Mouse (Mus musculus) kidney, embryonic 16.5 days (tissue): ENCODE data around the gene Trp53bp1. TPM values are rescaled to one million over a fixed set of nuclear protein-coding genes. Genes with fewer than 3 reads are reported as not detected.
A peak's percentile ranks its signal among the peaks of the same experiment; 100 is the strongest.

ENCODE experiments used
- ATAC-seq: fragments of 200-750 bp; cut with Nextera tagmentation; 2 replicates; pipeline ENCODE4 v1.8.0; 2017; ENCODE audit warnings: moderate TSS enrichment; ENCODE audit not compliant: low FRiP score, low TSS enrichment
- H3K27ac ChIP-seq: fragments of 300-500 bp; sonication (generic); 2 replicates; pipeline ENCODE4 v1.5.1; 2014; ENCODE audit warnings: low read length
- H3K27me3 ChIP-seq: fragments of 300-500 bp; sonication (generic); 2 replicates; pipeline ENCODE4 v1.6.1; 2014; ENCODE audit warnings: low read length, control low read depth, mixed read lengths; ENCODE audit not compliant: insufficient read depth
- H3K36me3 ChIP-seq: fragments of 300-500 bp; sonication (generic); 2 replicates; pipeline ENCODE4 v1.6.1; 2014; ENCODE audit warnings: low read length, control low read depth, mixed read lengths; ENCODE audit not compliant: insufficient read depth
- H3K4me1 ChIP-seq: fragments of 300-500 bp; sonication (generic); 2 replicates; pipeline ENCODE4 v1.6.1; 2014; ENCODE audit warnings: low read length, control low read depth, mixed read lengths; ENCODE audit not compliant: insufficient read depth
- H3K4me2 ChIP-seq: fragments of 300-500 bp; sonication (generic); replicated peaks from 2 replicates; pipeline ENCODE4 v1.6.1; 2014; ENCODE audit warnings: low read depth, low read length
- H3K4me3 ChIP-seq: fragments of 300-500 bp; sonication (generic); 2 replicates; pipeline ENCODE4 v1.5.1; 2014; ENCODE audit warnings: mild to moderate bottlenecking, low read length
- H3K9ac ChIP-seq: fragments of 300-500 bp; sonication (generic); replicated peaks from 2 replicates; pipeline ENCODE4 v1.6.1; 2014; ENCODE audit warnings: low read length
- H3K9me3 ChIP-seq: fragments of 300-500 bp; sonication (generic); 2 replicates; pipeline ENCODE4 v1.6.1; 2016; ENCODE audit warnings: low read length, control low read depth
- WGBS: fragments of 180-500 bp; shearing (Covaris S2); extraction: QIAGEN DNeasy Blood & Tissue Kit; methylation state at CpG from one replicate; pipeline ENCODE4 v1.1.7; 2014; 5-methylcytosine and 5-hydroxymethylcytosine counted together
- polyA plus RNA-seq: library from polyadenylated mRNA; unstranded; fragments of >200 nt; fragmentation: Nextera tagmentation; extraction: Ambion mirVana; gene quantifications from 2 replicates; pipeline ENCODE4 v1.2.1, GENCODE M21; 2015

Gene Trp53bp1
- polyA plus RNA-seq, 1 experiment from 2014 or later, result 64.0 TPM

GRCm38 (mm10) chr2:121294753-121295607 is 23.8 kb upstream of the Trp53bp1 start:
- WGBS, result 1% methylated on average over 17 of the region's 18 CpGs
- Histone ChIP-seq H3K27me3 (peaks cover 36% of the 10 kb centered on the region), H3K9me3 (no peaks in the 10 kb centered on the region), H3K27ac (peak overlapping the region; percentile 65), H3K36me3 (peaks cover 4% of the 10 kb centered on the region; the same call in 1 of the 2 replicates), H3K4me3 (peak overlapping the region; percentile 54), H3K9ac (peak overlapping the region; percentile 59), H3K4me2 (peak overlapping the region; percentile 60), H3K4me1 (peaks cover 43% of the 10 kb centered on the region)
- peak; percentile 83 for ATAC-seq

GRCm38 (mm10) chr2:121294182-121294581 is 23.0 kb upstream of the Trp53bp1 start:
- 18% methylated on average over 4 of the region's 4 CpGs for WGBS
- peaks cover 32% of the 10 kb centered on the region for H3K27me3 ChIP-seq
- peak overlapping the region; percentile 65; the same call in 1 of the 2 replicates for H3K27ac ChIP-seq
- no peaks in the 10 kb centered on the region; the same call in 1 of the 2 replicates for H3K36me3 ChIP-seq
- no peaks in the 10 kb centered on the region for H3K9me3 ChIP-seq
- peak overlapping the region; percentile 60 for H3K4me2 ChIP-seq
- peak overlapping the region; percentile 59 for H3K9ac ChIP-seq
- peak overlapping the region; percentile 54; the same call in 1 of the 2 replicates for H3K4me3 ChIP-seq
- ATAC-seq, result no peak
- H3K4me1 ChIP-seq, result peaks cover 47% of the 10 kb centered on the region

GRCm38 (mm10) chr2:121292316-121293013 is 21.3 kb upstream of the Trp53bp1 start:
- H3K27ac ChIP-seq, result no peak overlapping the region
- H3K9ac ChIP-seq, result no peak overlapping the region
- no peak for ATAC-seq
- 68% methylated on average over 5 of the region's 5 CpGs for WGBS
- no peak overlapping the region for H3K4me2 ChIP-seq
- H3K36me3 ChIP-seq, result no peaks in the 10 kb centered on the region
- H3K27me3 ChIP-seq, result peaks cover 33% of the 10 kb centered on the region
- H3K4me1 ChIP-seq, result peaks cover 44% of the 10 kb centered on the region
- no peak overlapping the region for H3K4me3 ChIP-seq
- H3K9me3 ChIP-seq, result no peaks in the 10 kb centered on the region

GRCm38 (mm10) chr2:121289730-121290540 is 18.7 kb upstream of the Trp53bp1 start:
- Histone ChIP-seq H3K27ac (no peak overlapping the region), H3K9me3 (no peaks in the 10 kb centered on the region), H3K9ac (peak overlapping the region; percentile 58), H3K36me3 (no peaks in the 10 kb centered on the region), H3K27me3 (peaks cover 18% of the 10 kb centered on the region), H3K4me3 (peak overlapping the region; percentile 63), H3K4me2 (peak overlapping the region; percentile 96), H3K4me1 (peaks cover 20% of the 10 kb centered on the region)
- 4% methylated on average over 36 of the region's 36 CpGs for WGBS
- peak; percentile 46 for ATAC-seq

- under 1% methylated on average over 48 of the region's 48 CpGs for WGBS
- peak; percentile 97 for ATAC-seq
- Histone ChIP-seq H3K9me3 (no peaks in the 10 kb centered on the region), H3K4me2 (peak within 1 kb of the TSS; percentile 96), H3K4me3 (peak within 1 kb of the TSS; percentile 63), H3K36me3 (no peaks in the 10 kb centered on the region), H3K9ac (peak within 1 kb of the TSS; percentile 58), H3K27ac (no peak within 1 kb of the TSS), H3K4me1 (peaks cover 11% of the 10 kb centered on the region), H3K27me3 (peaks cover 18% of the 10 kb centered on the region)
Observed at GRCm38 (mm10) chr2:121288901-121289729, 17.9 kb upstream of the Trp53bp1 start, which contains the start of gene Map1a. Gene Map1a, plus strand, starts transcription at chr2:121289600.

GRCm38 (mm10) chr2:121287850-121288249 is 16.6 kb upstream of the Trp53bp1 start:
- ATAC-seq, result no peak
- H3K9me3 ChIP-seq, result no peaks in the 10 kb centered on the region
- H3K4me1 ChIP-seq, result peaks cover 9% of the 10 kb centered on the region
- no peak overlapping the region for H3K4me2 ChIP-seq
- H3K9ac ChIP-seq, result no peak overlapping the region
- peaks cover 18% of the 10 kb centered on the region for H3K27me3 ChIP-seq
- no peaks in the 10 kb centered on the region for H3K36me3 ChIP-seq
- H3K27ac ChIP-seq, result no peak overlapping the region
- WGBS, result 74% methylated on average over 2 of the region's 2 CpGs
- no peak overlapping the region for H3K4me3 ChIP-seq

- Histone ChIP-seq H3K27ac (no peak overlapping the region), H3K4me3 (peak overlapping the region; percentile 96), H3K36me3 (peaks cover 20% of the 10 kb centered on the region), H3K4me2 (peak overlapping the region; percentile 58), H3K27me3 (no peaks in the 10 kb centered on the region), H3K9ac (peak overlapping the region; percentile 29), H3K9me3 (no peaks in the 10 kb centered on the region), H3K4me1 (peaks cover 26% of the 10 kb centered on the region)
- no peak for ATAC-seq
- 22% methylated on average over 4 of the region's 4 CpGs for WGBS
Observed at GRCm38 (mm10) chr2:121271928-121272516, 815 bp upstream of the Trp53bp1 start.

- peak overlapping the region; percentile 58 for H3K4me2 ChIP-seq
- peaks cover 26% of the 10 kb centered on the region for H3K4me1 ChIP-seq
- peak; percentile 86 for ATAC-seq
- H3K9ac ChIP-seq, result peak overlapping the region; percentile 92
- peak overlapping the region; percentile 85 for H3K27ac ChIP-seq
- no peaks in the 10 kb centered on the region for H3K27me3 ChIP-seq
- H3K36me3 ChIP-seq, result peaks cover 21% of the 10 kb centered on the region
- no peaks in the 10 kb centered on the region for H3K9me3 ChIP-seq
- under 1% methylated on average over 32 of the region's 35 CpGs for WGBS
- H3K4me3 ChIP-seq, result peak overlapping the region; percentile 96
Observed at GRCm38 (mm10) chr2:121270521-121271235, 529 bp downstream of the Trp53bp1 start.
